Mouse (Mus musculus): ENCODE measurements around the gene Myo1c. TPM values are rescaled to one million over a fixed set of nuclear protein-coding genes. Genes with fewer than 3 reads are reported as not detected.
A peak's percentile ranks its signal among the peaks of the same experiment; 100 is the strongest.

The Myo1c gene
- total RNA-seq, 2 experiments from 2014 or later: 50.5 to 51.8 TPM

DNA sequence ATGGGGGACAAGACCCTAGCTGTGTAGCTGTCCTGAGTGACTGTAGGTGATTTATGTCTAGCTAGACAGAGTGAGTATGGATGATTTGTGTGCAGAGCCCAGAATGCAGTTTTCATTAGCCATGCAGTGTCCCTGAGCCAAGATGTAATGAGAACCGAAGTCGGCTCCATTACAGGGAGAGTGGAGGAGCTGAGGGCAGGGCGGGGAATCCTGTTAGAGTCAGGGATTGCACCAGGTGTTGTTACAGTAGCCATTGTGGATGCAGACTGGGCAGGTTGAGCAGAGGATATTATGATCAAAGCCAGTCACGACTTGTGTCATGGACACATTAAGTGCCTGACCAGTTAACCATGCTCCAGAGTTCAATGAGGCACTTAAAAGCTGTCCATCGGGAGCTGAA lies 7.0 kb upstream of the Myo1c start:
- intact Hi-C loops (cut with DNase I; ENCODE audit: low total_unique reads): no loop called here
- no peak for DNase-seq

DNA sequence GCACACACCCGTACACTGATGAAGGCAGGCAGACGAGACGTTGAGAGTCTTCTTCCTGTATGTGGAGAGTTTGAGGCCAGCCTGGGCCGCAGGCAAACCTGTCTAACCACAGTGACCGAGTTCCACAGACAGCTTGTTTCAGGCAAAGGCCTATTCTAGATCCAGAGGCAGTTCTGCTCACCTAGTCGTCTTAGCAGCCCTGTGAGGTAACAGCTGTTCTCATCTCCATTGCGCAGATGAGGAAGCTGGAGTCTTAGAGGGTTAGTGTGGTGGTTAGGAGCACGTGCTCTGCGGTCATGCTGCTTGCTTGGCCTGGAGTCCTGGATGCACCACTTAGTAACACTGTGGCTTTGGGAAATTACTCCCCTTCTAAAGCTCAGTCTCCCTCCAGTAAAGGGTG lies 5.6 kb upstream of the Myo1c start:
- DNase-seq: no peak
- intact Hi-C loops (cut with DNase I; ENCODE audit: low total_unique reads): no loop called here

DNA sequence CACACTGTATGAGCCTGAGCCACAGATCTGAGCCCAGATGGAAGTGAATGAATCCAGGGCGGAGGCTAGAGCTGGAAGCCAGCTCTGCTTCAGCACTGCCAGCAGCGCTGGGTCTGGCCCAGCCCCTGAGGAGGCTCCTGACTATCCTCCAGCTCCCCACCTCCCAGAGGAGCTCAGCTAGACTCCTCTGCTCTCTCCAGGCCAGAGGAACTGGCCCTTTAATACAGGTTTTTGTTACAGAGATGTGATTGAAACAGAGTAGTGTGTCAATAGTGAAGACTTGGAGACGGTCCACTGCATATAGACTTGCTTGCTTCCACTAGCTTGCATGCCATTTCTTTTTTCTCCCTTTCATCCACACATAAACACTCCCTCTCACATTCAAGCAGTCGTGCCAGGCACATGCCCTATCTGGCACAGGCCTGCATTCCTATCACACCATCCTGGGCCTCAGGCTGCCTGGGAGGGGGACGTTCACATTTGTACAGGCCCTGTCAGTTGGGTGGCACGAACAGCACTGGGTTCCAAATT lies 2.6 kb upstream of the Myo1c start:
- intact Hi-C loops (cut with DNase I; ENCODE audit: low total_unique reads): no loop called here
- peak; percentile 83 for DNase-seq

DNA sequence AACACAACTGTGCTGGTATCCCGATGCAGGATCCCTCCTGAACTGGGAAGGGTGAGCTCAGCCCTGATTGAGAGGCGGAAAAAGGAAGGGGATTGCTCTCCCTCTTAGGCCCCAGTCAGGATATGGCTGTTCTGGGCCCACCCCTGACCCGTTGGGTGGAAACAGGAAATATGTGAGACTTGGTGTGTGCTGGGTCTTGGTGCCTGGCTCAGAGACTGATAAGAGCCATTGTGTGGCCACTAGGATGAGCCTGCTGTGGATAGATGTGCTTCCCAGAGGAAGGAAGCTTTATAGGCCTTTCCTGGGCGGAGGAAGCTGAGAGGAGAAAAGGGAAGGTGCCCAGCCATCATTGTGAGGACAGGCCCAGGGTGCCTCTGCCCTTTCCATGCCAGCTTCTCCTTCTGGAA lies 1.1 kb upstream of the Myo1c start:
- no peak for DNase-seq
- intact Hi-C loops (cut with DNase I; ENCODE audit: low total_unique reads): no loop called here

DNA sequence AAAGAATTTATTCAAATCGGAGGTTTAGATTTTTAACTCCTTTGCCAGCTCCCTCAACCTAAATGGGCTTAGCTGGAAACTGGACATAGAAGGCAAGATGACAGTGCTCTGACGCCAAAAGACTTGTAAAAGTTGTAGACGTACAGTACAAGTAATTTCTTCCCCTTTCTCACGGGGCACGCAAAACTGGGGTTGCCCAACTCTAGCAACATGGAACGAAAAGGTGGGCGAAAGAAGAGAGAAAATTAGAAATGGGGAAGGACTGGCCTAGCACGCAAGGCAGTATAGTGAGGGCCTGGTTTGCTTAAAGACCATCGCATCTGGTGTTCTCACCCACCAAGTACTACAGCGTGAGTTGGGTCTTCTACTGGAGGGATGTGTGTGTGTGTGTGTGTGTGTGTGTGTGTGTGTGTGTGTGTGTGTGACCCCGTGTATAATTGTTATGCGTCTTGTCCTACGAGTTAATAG lies 688 bp downstream of the Myo1c start:
- intact Hi-C loops (cut with DNase I; ENCODE audit: low total_unique reads): no loop called here
- no peak for DNase-seq

DNA sequence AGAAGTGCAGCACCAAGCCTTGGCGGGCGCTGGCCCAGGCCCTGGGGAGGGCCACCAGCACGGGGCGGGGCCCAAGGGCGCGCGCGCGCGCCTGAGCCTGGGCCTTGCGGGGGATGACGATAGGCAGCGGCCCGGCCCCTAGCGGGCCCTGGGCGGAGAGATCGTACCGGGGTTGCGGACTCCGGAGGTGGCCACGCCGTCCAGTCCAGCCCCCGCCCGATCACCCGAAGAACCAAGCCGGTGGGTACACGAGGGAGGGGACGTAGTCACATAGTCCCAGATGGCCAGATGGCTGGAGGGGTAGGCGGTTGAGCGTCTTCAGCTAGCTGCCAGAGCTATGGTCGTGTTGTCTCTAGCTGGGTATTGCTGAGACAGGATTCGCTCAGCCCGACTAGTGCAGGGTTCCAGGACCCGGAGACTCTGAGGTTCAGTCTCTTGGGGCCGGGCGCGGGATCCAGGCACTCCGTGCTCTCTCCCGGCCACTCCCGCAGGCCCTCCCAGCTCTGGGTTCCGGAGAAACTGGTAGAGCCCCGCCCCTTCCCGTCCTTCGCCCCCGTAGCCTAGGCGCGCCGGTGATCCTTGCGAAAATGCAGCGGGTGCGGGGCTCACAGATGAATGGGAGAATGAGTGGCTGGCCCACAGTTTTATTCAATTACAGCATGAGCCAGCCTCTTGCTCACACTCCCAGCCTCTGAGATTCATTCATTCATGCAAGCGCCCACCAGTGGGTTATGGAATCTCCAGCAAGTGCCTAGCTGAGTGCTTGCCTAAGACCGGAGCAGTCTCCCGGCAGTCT lies 1.3 kb downstream of the Myo1c start:
- intact Hi-C loops (cut with DNase I; ENCODE audit: low total_unique reads): no loop called here
- peak; percentile 84 for DNase-seq

DNA sequence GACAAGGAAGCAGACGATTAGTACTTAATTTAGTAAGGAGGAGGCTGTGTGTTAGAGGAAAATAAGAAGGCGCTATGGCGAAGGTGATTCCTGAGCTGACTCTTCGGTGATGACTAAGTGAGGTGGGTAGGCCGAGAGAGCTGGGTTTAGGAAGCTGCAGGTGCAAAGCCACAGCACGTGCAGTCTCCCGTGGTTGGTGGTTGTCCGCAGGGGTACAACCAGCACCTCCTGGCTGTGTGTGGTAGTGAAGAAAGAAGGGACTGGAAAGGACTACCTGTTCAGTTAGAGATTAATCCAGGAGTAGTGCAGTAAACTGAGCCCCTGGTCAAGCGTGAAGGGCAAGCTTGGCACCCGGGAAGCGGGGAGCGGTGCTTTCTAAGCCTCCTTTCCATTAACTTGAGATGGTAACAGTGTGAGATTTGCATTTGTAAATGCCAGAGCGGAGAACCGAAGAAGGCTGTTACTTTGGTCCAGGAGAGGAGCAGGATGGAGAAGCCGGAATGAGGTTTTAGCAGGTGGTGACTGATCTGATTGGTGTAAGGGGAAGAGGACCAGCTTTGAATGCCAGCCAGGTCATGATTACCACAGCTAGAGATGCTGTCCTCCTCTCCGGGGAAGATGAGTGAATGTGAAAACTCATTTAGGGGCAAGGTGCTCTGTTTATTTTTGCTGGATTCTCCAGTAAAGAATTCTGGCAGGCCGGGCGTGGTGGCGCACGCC lies 2.1 kb downstream of the Myo1c start:
- DNase-seq: no peak
- intact Hi-C loops (cut with DNase I; ENCODE audit: low total_unique reads): no loop called here

DNA sequence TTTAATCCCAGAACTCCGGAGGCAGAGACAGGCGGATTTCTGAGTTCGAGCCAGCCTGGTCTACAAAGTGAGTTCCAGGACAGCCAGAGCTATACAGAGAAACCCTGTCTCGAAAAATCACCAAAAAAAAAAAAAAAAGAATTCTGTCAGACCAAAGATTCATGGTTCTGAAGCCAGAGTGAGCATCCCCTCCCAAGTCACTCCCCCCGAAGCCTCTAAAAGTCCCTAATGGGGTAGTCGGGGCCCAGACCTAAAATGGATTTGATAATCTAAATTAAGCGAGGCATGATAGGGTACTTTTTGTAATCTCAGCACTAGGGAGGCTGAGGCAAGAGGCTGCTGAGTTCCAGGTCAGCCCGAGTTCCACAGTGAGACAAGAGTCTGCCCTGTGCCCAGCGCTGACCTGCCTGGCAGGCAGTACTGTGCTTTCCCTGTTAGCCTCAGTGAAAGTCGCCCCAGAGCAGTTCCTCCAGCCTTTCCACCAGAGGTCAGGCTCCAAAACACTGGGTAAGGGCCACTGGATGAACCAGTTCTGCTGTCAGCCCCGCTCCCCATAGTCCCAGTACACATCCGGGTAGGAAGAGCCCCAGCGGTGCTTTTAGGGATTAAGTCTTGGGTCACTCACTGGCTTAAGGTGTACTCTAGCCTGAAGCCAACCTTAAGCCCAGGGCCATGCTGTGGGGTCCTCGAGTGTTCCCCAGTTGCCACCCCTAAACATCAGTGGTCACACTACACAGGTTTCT lies 2.8 kb downstream of the Myo1c start:
- intact Hi-C loops (cut with DNase I; ENCODE audit: low total_unique reads): no loop called here
- no peak for DNase-seq

DNA sequence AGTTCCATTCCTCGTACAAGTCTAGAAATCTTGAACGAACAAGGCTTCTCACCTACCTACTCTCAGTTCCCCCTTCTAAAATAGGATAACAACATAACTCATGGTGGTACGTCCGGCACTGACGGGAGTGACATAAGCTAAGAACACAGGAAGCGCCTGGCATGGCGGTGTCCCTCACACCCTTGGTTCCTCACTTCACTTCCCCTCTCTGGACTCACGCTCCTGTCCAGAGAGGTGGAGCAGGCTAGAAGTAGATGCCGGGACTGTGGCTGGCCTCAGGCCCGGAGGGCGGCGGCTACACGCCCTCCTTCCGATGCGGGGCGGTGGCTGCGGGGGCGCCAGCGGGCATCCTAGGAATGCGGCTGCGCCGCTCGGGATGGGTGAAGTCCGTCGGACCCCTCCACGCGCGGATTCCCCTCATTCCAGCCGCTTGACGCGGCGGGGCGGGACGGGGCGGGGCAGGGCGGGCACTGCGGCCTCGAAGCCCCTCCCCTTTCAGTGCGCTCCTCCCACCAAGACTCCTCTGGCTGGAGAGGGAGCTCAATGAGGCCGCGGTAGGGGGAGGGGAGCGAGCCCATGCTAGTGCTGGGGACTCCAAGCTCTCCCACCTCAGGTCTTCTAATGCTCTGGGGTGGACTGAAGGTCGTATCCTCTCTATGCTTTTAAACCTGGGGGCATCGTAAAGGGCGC lies 3.6 kb downstream of the Myo1c start:
- intact Hi-C loops (cut with DNase I; ENCODE audit: low total_unique reads): no loop called here
- DNase-seq: peak; percentile 77

DNA sequence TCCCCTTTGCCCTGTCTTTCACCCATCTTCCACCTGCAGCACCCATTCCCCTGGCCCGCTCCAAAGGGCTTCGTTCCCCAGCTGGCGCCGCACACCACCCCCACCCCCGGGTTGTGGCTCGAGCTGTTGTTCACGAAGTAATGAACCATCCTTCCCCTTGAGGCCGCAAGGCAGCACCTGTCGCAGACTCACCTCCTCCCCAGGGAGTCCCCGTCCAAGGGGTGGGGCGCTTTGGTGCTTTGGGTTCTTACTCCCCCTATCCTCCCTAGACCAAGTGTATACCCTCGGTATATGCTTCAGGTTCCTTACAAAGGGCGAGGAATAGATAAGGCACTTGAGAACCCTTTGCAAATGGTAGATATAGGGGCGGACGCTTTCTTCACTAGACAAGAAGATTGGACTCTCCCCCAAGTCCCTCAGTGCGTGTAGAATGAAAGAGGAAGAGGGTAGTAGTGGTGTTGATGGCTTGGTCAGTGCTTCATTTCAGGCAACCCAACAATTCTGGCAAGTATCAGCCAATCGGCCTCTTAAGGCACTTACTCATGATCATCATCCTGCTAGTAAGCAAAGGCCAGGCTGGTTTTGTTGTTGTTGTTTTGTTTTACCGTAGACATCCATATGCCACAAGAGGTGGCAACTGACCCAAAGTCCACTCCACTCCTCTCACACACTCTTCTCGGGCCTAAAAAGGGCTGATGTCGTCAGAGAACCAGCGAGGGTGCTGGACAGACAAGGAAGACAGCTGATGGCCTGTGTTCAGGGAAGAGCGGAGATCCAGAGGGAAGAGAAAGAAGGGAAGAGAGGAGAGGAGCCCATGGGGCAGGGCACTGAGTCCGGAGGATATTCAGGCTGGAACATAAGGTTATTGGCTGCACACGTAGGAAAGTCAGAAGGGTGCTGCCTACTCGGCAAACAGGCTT lies 4.4 kb downstream of the Myo1c start:
- intact Hi-C loops (cut with DNase I; ENCODE audit: low total_unique reads): no loop called here
- DNase-seq: peak; percentile 35

DNA sequence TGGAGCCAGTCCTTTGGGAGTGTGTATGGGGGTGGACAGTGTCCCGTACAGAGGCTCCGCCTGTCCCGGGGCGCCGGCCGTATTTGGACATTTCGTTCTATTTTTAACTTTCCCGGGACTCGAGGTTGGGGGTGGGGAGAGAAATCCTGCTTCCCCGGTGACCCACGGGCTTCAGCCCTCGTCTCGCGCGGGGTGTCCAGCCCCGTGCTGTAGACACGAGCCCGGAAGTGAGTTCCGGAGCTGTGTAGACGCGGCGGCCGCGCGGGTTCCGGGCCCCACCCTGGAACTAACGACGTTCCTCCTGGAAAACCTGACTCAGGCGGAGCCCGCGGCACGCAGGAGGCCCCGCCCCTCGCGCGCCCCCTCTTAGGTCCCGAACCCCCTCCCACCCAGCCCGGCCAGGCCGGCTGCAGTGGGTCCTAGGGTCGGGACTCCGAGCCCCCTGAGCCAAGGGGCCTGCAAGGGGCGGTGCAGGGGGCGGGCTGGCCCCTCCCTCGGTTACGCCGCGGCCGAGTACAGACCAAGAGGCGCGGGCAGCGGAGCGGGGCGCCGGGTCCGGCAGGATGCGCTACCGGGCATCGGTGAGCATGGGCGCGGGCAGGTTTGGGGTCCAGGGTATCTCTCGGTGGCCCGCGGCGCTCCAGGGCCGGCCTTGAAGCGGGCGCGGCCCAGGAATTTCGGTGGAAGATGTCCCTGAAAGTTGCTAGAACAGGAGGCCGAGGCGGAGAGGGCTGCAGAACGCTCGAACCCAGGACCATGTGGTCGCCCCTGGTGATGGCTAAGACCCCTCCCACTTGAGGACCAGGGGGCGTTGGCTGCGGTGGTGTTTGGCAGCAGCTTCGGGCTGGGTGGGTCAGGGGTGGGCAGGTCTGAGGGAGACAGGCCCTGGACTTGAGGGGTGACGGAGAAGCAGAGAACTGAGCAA lies 5.6 kb downstream of the Myo1c start:
- peak; percentile 79 for DNase-seq
- intact Hi-C loops (cut with DNase I; ENCODE audit: low total_unique reads): no loop called here

DNA sequence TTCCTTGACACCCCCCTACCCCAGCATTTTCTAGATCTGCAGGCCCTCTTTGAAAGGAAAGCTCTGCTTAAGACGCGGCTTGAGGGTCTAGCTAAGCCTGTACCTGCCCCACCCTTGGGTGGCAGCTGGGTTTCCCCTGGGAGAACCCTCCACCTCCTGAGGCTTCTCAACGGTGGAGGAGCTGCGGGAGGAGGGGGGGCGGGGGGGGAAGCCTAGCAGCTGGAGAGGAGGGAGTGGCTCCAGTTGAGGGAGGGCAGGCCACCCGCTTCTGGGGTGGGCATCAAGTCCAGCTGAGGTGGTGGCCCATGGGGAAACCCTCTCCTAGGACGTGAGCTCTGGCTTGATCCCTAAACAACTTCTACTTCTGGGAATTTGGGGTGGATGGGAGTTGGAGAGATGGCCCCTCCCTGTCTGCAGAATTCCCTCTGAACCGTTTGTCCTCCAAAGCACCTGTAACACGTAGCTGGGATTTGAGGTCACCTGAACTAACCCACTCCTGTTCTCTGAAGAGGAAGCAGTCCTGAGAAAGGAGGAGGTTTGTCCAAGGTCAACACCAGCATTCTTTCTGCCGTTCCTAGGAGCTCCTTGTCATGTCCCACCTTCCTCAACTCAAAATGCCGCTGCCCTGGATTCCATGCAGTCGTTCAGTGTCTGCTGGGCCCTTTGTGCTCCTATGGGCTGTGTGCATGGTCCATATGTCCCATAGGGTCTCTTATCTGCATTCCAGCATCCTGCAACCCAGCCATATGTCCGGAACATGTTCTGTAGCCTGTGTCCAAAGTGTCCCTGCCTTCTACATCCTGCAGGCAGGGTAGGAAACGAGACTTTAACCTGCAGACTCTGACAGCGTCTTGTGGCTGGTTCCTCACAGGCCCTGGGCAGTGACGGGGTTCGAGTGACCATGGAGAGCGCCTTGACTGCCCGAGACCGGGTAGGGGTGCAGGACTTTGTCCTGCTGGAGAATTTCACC lies 6.6 kb downstream of the Myo1c start:
- intact Hi-C loops (cut with DNase I; ENCODE audit: low total_unique reads): no loop called here
- no peak for DNase-seq

DNA sequence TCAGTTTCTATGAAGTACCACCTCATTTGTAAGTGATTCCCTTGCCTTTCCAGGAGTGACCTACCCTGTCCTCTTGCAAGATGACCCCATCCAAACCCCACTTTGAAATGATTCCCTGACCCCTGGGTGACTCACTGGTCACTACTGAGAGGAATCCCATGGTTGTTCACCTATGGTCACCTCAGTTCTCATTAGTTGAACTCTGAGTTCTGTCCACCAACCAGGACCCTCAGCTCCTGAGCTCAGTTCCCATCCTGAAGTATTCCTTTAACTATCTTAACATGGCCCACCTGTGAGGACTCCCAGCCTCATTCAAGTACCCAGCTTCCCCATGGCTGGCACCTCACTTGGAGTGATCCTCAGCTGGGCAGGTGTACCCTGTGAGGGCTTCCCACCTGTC lies 7.5 kb downstream of the Myo1c start:
- DNase-seq: no peak
- intact Hi-C loops (cut with DNase I; ENCODE audit: low total_unique reads): no loop called here

DNA sequence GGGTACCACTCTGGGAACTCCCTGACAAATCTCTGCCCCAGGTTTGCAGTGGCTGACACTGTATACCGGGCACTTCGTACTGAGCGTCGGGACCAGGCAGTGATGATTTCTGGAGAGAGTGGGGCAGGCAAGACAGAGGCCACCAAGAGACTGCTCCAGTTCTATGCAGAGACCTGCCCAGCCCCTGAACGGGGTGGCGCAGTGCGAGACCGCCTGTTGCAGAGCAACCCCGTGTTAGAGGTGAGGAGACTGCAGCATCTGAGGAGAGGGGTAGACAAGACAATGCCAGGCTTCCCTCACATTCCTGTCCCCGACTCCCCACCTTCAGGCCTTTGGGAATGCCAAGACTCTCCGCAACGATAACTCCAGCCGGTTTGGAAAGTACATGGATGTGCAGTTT lies 8.0 kb downstream of the Myo1c start:
- no peak for DNase-seq
- intact Hi-C loops (cut with DNase I; ENCODE audit: low total_unique reads): no loop called here

DNA sequence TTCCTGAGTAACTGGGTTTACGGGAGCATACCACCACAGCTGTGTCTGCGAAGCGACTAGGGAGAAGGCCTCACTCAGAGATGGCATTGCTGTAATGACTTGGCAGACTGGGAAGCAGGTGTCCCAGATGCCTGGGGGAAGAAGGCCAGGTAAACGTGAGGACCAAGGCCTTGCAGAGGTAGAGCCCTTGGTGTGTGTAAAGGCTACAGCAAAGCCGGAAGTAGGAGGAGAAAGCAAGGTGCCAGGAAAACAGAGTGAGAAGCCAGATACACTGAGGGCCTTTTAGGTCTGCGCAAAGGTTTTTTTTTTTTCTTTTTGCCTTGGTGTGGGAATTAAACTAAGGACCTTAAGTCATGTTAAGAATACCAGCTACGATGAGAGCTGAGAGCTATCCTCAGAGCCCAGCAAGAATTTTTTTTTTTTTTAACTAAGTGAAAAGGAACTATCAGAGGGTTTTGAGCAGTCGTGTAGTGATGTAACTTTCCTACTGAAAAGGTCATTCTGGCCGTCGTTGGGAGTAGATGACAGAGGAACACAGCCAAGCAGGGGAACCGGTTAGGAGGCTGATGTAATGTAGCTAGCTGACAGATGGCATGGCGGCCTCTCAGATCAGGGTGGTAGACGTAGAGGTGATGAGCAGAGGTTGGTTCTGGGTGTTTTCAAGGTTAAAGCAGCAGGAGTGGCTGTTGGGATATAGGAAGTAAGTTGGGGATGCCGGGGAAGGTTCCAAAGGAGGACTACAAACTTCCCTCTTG lies 8.9 kb downstream of the Myo1c start:
- intact Hi-C loops (cut with DNase I; ENCODE audit: low total_unique reads): no loop called here
- no peak for DNase-seq

DNA sequence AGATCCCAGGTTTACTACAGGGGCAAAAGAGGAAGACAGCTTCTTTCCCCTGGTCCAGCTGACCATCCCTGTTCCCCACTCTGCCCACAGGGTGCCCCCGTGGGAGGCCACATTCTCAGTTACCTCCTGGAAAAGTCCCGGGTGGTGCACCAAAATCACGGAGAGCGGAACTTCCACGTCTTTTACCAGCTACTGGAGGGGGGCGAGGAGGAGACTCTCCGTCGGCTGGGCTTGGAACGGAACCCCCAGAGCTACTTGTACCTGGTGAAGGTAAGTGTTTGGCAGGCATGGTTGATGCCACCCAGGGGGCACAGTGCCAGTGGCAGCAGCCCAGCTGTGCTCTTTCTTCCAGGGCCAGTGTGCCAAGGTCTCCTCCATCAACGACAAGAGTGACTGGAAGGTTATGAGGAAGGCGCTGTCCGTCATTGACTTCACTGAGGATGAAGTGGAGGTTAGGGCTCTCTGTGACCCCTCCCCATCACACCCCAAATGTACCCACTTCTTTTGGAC lies 9.8 kb downstream of the Myo1c start:
- no peak for DNase-seq
- intact Hi-C loops (cut with DNase I; ENCODE audit: low total_unique reads): no loop called here
